Mouse (Mus musculus): ENCODE results near the gene Rdh16. TPM values are rescaled to one million over a fixed set of nuclear protein-coding genes. Genes with fewer than 3 reads are reported as not detected.
A peak's percentile ranks its signal among the peaks of the same experiment; 100 is the strongest.
"Not testable (repeated sequence)": the region's sequence is repeated elsewhere in the genome, so short reads cannot be mapped to it uniquely, and the experiment has no call there.

Gene Rdh16
- polyA plus RNA-seq, 1 experiment from 2014 or later: 0.03 TPM

GRCm38 (mm10) chr10:127878262-127879057 lies 77.5 kb downstream of the Rdh16 start:
- WGBS (ENCODE audit: insufficient replicate concordance): 39% methylated on average over 3 of the region's 3 CpGs
- no peaks in the 10 kb centered on the region for H3K36me3 ChIP-seq (replicated peaks)
- no peaks in the 10 kb centered on the region for H3K27me3 ChIP-seq
- H3K9me3 ChIP-seq (replicated peaks): no peaks in the 10 kb centered on the region
- H3K27ac ChIP-seq (replicated peaks): peak overlapping the region; percentile 53
- H3K4me3 ChIP-seq (replicated peaks): no peak overlapping the region
- ATAC-seq (ENCODE audit: insufficient read depth): peak; percentile 29; the same call in 1 of the 2 replicates
- peaks cover 17% of the 10 kb centered on the region for H3K4me1 ChIP-seq (replicated peaks)
- H3K9ac ChIP-seq: no peak overlapping the region
- H3K4me2 ChIP-seq: no peak overlapping the region

- ATAC-seq (ENCODE audit: insufficient read depth): peak; percentile 49
- no peak overlapping the region for H3K4me2 ChIP-seq
- no peak overlapping the region for H3K9ac ChIP-seq
Observed at GRCm38 (mm10) chr10:127879155-127879688, 78.3 kb downstream of the Rdh16 start.

GRCm38 (mm10) chr10:127881041-127881440 lies 80.1 kb downstream of the Rdh16 start:
- 75% methylated on average over 4 of the region's 4 CpGs for WGBS (ENCODE audit: insufficient replicate concordance)
- Histone ChIP-seq H3K27me3 (no peaks in the 10 kb centered on the region), H3K4me2 (no peak overlapping the region), H3K9me3 (replicated peaks) (no peaks in the 10 kb centered on the region), H3K4me1 (replicated peaks) (peaks cover 17% of the 10 kb centered on the region), H3K27ac (replicated peaks) (no peak overlapping the region), H3K4me3 (replicated peaks) (no peak overlapping the region), H3K36me3 (replicated peaks) (no peaks in the 10 kb centered on the region), H3K9ac (no peak overlapping the region)
- ATAC-seq (ENCODE audit: insufficient read depth): no peak

More at GRCm38 (mm10) chr10:127879155-127879688, 78.3 kb downstream of the Rdh16 start:
- H3K4me1 ChIP-seq (replicated peaks): peaks cover 17% of the 10 kb centered on the region
- no peaks in the 10 kb centered on the region for H3K36me3 ChIP-seq (replicated peaks)
- H3K4me3 ChIP-seq (replicated peaks): no peak overlapping the region
- H3K27ac ChIP-seq (replicated peaks): 0 out of 2 replicates have a peak overlapping the region, but pooled peaks have one; percentile 53
- 44% methylated on average over 3 of the region's 3 CpGs for WGBS (ENCODE audit: insufficient replicate concordance)
- H3K9me3 ChIP-seq (replicated peaks): no peaks in the 10 kb centered on the region
- H3K27me3 ChIP-seq: no peaks in the 10 kb centered on the region

DNA sequence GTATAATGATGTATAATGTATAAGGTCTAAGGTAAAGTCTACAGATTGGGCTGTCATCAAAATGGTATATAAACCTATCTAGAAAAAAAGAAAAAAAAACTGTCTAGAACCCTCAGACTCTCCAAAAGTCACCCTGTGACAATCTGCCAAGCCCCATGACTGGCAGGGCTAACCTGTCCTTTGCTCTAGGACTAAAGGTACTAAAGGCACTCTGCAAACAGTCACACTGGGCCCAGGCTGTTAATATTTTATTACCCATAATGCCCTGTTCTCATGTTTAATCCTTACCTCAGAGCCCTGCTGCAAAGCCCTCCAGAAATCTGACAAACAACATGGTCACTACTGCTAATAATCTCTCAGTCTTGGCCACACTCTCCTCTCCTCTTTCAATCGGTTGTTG lies 85.6 kb downstream of the Rdh16 start:
- Histone ChIP-seq H3K27me3 (no peaks in the 10 kb centered on the region), H3K4me2 (no peak overlapping the region), H3K9ac (no peak overlapping the region), H3K27ac (replicated peaks) (no peak overlapping the region), H3K4me1 (replicated peaks) (0 out of 2 replicates have a peak, but pooled peaks cover 7% of the 10 kb centered on the region), H3K4me3 (replicated peaks) (no peak overlapping the region), H3K9me3 (replicated peaks) (no peaks in the 10 kb centered on the region), H3K36me3 (replicated peaks) (no peaks in the 10 kb centered on the region)
- ATAC-seq (ENCODE audit: insufficient read depth): no peak
- WGBS (ENCODE audit: insufficient replicate concordance): 46% methylated on average over 1 of the region's 1 CpGs

GRCm38 (mm10) chr10:127886971-127887370 lies 86.0 kb downstream of the Rdh16 start:
- Histone ChIP-seq H3K9ac (no peak overlapping the region), H3K4me3 (replicated peaks) (no peak overlapping the region), H3K27ac (replicated peaks) (no peak overlapping the region), H3K4me2 (no peak overlapping the region), H3K27me3 (no peaks in the 10 kb centered on the region), H3K9me3 (replicated peaks) (no peaks in the 10 kb centered on the region), H3K4me1 (replicated peaks) (0 out of 2 replicates have a peak, but pooled peaks cover 7% of the 10 kb centered on the region), H3K36me3 (replicated peaks) (no peaks in the 10 kb centered on the region)
- no peak for ATAC-seq (ENCODE audit: insufficient read depth)
- 63% methylated on average over 4 of the region's 4 CpGs for WGBS (ENCODE audit: insufficient replicate concordance)

GRCm38 (mm10) chr10:127888605-127889004 lies 87.7 kb downstream of the Rdh16 start, which contains the start of gene Rdh7:
Rdh7 (minus strand) TSS chr10:127888817.
- no peak within 1 kb of the TSS for H3K4me3 ChIP-seq (replicated peaks)
- H3K9ac ChIP-seq: no peak within 1 kb of the TSS
- no peaks in the 10 kb centered on the region for H3K36me3 ChIP-seq (replicated peaks)
- H3K9me3 ChIP-seq (replicated peaks): no peaks in the 10 kb centered on the region
- peak; percentile 59 for ATAC-seq (ENCODE audit: insufficient read depth)
- peak within 1 kb of the TSS; percentile 53 for H3K27ac ChIP-seq (replicated peaks)
- 0 out of 2 replicates have a peak, but pooled peaks cover 7% of the 10 kb centered on the region for H3K4me1 ChIP-seq (replicated peaks)
- H3K27me3 ChIP-seq: no peaks in the 10 kb centered on the region
- no peak within 1 kb of the TSS for H3K4me2 ChIP-seq

DNA sequence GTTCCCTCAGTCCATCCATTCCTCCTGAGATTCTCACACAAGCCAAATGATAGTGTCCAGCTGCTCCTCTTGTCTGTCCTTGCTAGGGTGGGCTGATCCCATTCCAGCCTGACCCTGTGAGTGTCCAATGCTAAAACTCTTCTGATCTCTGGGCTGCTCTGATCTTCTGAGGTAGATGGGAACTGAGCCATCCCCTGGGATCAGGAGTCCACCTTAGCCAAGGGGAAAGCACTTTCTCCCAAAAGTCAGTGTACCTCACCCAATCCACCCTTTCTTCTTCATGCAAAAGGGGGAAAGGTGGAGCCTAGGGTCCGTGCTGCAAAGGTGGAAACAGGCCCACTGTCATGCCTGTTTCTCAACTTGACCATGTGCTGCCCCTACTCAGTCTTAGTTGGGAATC lies 90.5 kb downstream of the Rdh16 start:
- ATAC-seq (ENCODE audit: insufficient read depth): no peak
- 69% methylated on average over 1 of the region's 1 CpGs for WGBS (ENCODE audit: insufficient replicate concordance)
- no peaks in the 10 kb centered on the region for H3K36me3 ChIP-seq (replicated peaks)

DNA sequence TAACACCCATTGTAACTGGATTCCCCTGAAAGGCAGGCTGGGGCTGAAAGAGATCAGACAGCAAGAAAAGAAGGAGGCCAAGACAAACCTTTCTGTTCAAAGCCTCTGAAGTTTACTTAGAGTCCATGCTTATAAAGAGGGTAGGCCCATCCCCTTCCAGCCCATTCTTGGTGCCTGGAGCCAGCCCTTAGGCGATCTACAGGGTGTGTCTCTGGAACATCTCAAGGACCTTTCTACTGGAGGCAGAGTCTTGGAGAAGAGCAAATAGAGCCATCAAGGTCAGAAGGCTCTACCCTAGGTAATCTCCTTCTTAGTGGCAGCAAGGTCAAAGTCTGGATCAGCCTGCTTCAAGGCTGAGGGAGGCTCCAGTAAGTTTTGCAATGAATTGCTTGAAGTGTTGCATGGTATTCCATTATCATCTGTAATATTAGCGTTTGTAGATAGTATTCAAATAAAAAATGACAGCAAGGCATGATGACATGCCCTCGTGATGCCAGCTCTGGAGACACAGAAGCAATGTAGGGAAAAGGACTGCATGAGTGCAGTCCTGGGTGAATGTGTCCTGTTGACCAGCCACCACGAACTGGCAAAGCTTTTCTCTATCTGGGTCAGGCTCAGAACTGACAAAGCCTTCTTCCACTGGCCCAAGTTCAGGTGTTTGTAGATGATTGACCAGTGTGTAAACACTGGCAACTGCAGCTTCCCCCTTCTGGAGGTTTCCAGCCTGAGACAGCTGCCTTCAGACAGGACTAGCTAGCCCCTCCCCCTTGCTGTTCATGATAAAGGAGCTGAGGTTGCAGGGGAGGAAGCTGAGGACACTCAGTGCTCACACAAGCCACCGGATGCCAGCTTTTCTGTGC lies 92.4 kb downstream of the Rdh16 start:
- not testable (repeated sequence) for H3K27me3 ChIP-seq; H3K9me3 ChIP-seq (replicated peaks); H3K9ac ChIP-seq; H3K4me3 ChIP-seq (replicated peaks); H3K4me2 ChIP-seq; H3K36me3 ChIP-seq (replicated peaks)
- WGBS (ENCODE audit: insufficient replicate concordance): 28% methylated on average over 5 of the region's 5 CpGs
- Histone ChIP-seq H3K4me1 (replicated peaks) (peaks cover 12% of the 10 kb centered on the region; the same call in 1 of the 2 replicates), H3K27ac (replicated peaks) (peak overlapping the region; percentile 41; the same call in 1 of the 2 replicates)
- peak; percentile 58 for ATAC-seq (ENCODE audit: insufficient read depth)

More for the DNA sequence above, 90.5 kb downstream of the Rdh16 start:
- Histone ChIP-seq H3K9ac (no peak overlapping the region), H3K9me3 (replicated peaks) (no peaks in the 10 kb centered on the region), H3K27ac (replicated peaks) (no peak overlapping the region), H3K27me3 (no peaks in the 10 kb centered on the region), H3K4me3 (replicated peaks) (no peak overlapping the region), H3K4me1 (replicated peaks) (peaks cover 14% of the 10 kb centered on the region; the same call in 1 of the 2 replicates), H3K4me2 (no peak overlapping the region)

Other genes with a start within 250 kb of the Rdh16 start
- 23.2 and 31.1 TPM in 2 replicates for gene Lrp1, start 180.0 kb upstream of the Rdh16 start, polyA plus RNA-seq (2015; fragmentation: Nextera tagmentation; extraction: Ambion mirVana)
- 14.3 and 15.6 TPM in 2 replicates for gene Stat6, start 158.2 kb upstream of the Rdh16 start, polyA plus RNA-seq (2015; fragmentation: Nextera tagmentation; extraction: Ambion mirVana)
- gene Nemp1, start 134.3 kb upstream of the Rdh16 start, polyA plus RNA-seq (2015; fragmentation: Nextera tagmentation; extraction: Ambion mirVana): 5.3 and 5.7 TPM in 2 replicates
- gene Nab2, start 132.6 kb upstream of the Rdh16 start, polyA plus RNA-seq (2015; fragmentation: Nextera tagmentation; extraction: Ambion mirVana): 2.9 and 3.5 TPM in 2 replicates
- 0.08 and 0.12 TPM in 2 replicates for gene Myo1a, start 96.0 kb upstream of the Rdh16 start, polyA plus RNA-seq (2015; fragmentation: Nextera tagmentation; extraction: Ambion mirVana)
- 15.3 and 18.4 TPM in 2 replicates for gene Tac2, start 76.7 kb upstream of the Rdh16 start, polyA plus RNA-seq (2015; fragmentation: Nextera tagmentation; extraction: Ambion mirVana)
- gene Zbtb39, start 61.6 kb upstream of the Rdh16 start, polyA plus RNA-seq (2015; fragmentation: Nextera tagmentation; extraction: Ambion mirVana): 0.82 and 0.97 TPM in 2 replicates
- gene Gpr182, start 49.4 kb upstream of the Rdh16 start, polyA plus RNA-seq (2015; fragmentation: Nextera tagmentation; extraction: Ambion mirVana): 12.0 and 13.7 TPM in 2 replicates
- 0.17 and 0.22 TPM in 2 replicates for gene Rdh1, start 41.4 kb upstream of the Rdh16 start, polyA plus RNA-seq (2015; fragmentation: Nextera tagmentation; extraction: Ambion mirVana)
- gene Rdh16f1, start 41.4 kb upstream of the Rdh16 start, polyA plus RNA-seq (2015; fragmentation: Nextera tagmentation; extraction: Ambion mirVana): 0.13 and 0.17 TPM in 2 replicates
- not detected in 2 replicates for gene Rdh9, start 24.8 kb upstream of the Rdh16 start, polyA plus RNA-seq (2015; fragmentation: Nextera tagmentation; extraction: Ambion mirVana)
- 0.05 TPM in 1 of 2 replicates, not detected in the other for gene Rdh19, start 48.8 kb downstream of the Rdh16 start, polyA plus RNA-seq (2015; fragmentation: Nextera tagmentation; extraction: Ambion mirVana)
- 0.29 and 0.68 TPM in 2 replicates for gene Rdh16f2, start 65.3 kb downstream of the Rdh16 start, polyA plus RNA-seq (2015; fragmentation: Nextera tagmentation; extraction: Ambion mirVana)
- 8.8 and 15.7 TPM in 2 replicates for gene Rdh7, start 87.7 kb downstream of the Rdh16 start, polyA plus RNA-seq (2015; fragmentation: Nextera tagmentation; extraction: Ambion mirVana)
- not detected in 2 replicates for gene Sdr9c7, start 97.4 kb downstream of the Rdh16 start, polyA plus RNA-seq (2015; fragmentation: Nextera tagmentation; extraction: Ambion mirVana)
- 0.09 and 0.13 TPM in 2 replicates for gene Hsd17b6, start 206.5 kb downstream of the Rdh16 start, polyA plus RNA-seq (2015; fragmentation: Nextera tagmentation; extraction: Ambion mirVana)
- gene Prim1, start 214.0 kb downstream of the Rdh16 start, polyA plus RNA-seq (2015; fragmentation: Nextera tagmentation; extraction: Ambion mirVana): 66.9 and 69.3 TPM in 2 replicates
- gene Naca, start 234.4 kb downstream of the Rdh16 start, polyA plus RNA-seq (2015; fragmentation: Nextera tagmentation; extraction: Ambion mirVana): 312 and 355 TPM in 2 replicates